Mouse (Mus musculus): ENCODE measurements at regions not wholly inside any gene's neighbourhood (a gene's known extent, or its start where the extent isn't known, plus 50 kb on each side); places are given as distances from the start of the nearest gene placed in this dataset.
A peak's percentile ranks its signal among the peaks of the same experiment; 100 is the strongest.
"Not testable (repeated sequence)": the region's sequence is repeated elsewhere in the genome, so short reads cannot be mapped to it uniquely, and the experiment has no call there.

DNA sequence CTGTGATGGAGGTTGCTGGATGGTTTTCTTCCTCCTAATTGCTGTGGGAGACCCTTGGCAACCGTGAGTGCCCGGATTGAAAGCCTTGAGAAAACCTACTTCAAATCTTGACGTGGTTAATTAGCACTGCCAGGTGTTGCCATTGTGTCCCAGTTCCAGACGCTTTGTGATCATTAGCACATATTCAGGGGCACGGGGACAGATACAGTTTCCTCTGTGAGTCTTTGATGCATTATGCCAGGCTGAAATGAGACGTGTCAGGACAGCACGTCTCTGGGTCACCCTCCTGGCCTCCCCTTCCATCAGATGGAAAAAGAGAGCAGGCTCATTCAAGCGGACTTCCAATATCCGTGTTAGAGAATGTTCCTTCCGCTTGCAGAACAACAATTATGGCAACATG, 198.2 kb downstream of the Rchy1 start:
- DNase-seq (ENCODE audit: extremely low spot score in 1 of 2, low spot score in 1 of 2), result no peak

DNA sequence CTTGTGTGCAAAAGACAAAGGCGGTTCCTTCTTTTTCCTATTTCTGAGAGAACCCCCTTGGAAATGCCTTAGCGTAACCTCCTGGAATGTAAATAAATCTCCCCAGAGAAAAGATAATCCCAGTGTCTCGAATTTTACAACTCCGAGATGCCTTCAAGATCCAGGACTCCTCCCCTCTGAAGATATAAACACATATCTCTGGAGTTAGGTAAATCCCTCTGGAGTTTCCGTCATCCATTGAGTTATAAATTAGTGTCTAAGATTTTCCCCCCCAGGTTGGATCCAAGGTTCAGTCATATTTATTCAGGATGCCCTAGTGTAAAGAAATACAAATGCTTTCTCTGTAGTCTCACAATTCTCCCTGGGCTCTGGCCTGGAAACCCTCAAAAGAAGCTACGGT, 200.3 kb downstream of the Rchy1 start:
- no peak for DNase-seq (ENCODE audit: extremely low spot score in 1 of 2, low spot score in 1 of 2)

DNA sequence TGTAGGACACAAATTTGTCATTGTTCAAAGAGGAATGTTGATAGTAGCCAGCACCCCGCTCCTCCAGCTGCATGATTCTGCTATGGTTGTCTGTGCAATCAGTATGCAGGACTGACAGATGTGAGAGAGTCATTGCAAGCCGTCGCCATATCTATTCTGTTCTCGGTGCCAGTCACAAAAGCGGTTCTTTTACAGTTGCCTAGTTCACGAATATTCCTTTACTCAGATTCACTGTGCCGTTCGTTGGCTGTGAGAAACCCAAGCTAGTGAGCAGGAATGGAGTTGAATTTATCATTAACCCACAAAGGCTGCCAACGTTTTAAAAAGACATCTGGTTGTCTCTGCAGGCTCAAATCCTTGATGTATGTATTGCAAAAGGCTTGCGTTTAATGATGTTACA, 206.9 kb downstream of the Rchy1 start:
- peak in 1 of 2 experiments; percentile 33 for DNase-seq (ENCODE audit: extremely low spot score in 1 of 2, low spot score in 1 of 2)

DNA sequence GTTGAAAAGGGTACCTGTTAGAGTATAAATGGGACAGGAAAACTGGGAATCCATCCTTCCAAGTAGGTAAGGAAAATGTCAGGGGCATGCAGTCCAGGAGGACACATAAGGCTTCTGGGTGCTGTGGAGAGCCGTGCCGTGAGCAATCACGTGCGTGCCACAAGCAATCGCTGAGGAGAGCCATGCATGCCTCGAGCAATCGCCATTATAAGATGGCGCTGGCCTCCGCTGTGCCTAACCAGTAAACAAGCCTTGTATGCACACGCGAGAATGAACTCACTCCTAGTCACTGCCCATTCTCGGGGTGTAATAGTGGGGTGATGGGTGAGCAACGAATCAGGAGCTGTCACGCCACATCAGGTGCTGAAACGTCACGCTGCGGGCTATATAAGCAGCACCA, 210.0 kb downstream of the Rchy1 start:
- not testable (repeated sequence) for DNase-seq (ENCODE audit: extremely low spot score in 1 of 2, low spot score in 1 of 2)

DNA sequence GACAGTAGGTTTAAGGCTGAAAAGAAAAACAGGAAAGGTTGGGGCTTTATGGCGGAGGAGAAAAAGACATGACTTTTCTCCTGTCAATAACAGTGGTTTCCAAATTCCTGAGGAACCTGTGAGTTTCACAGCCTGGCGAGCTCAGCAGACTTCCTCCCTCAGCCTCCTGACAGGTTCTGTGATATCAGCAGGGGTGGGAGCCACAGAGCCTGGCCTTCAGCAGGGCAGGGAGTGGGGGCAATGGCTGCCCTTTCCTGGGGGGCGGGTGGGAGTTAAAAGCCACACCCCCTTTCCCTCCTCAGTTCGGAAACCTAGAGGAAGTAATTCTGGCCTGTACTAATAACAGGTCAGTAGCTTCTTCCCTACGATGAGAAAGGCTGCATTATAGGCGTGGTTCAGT, 211.7 kb downstream of the Rchy1 start:
- DNase-seq (ENCODE audit: extremely low spot score in 1 of 2, low spot score in 1 of 2), result no peak

DNA sequence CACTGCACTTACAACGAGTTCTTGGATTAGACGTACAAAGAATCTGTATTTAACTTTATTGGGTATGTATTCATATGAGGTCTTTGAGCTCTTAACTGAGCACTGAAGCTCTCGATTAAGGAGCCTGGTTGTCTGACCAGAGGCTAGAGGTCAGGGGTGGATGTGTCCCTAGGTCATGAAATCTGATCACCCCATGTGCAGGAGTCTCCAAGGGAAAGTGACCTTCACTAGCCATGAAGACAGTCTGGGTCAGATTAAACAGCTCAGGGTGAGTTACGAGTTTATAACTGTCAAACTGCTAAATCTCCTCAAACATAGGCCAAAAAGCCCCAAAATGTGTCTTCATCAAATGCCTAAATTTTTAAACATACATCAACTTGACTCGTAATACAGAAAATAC, 216.8 kb downstream of the Rchy1 start:
- no peak for DNase-seq (ENCODE audit: extremely low spot score in 1 of 2, low spot score in 1 of 2)

DNA sequence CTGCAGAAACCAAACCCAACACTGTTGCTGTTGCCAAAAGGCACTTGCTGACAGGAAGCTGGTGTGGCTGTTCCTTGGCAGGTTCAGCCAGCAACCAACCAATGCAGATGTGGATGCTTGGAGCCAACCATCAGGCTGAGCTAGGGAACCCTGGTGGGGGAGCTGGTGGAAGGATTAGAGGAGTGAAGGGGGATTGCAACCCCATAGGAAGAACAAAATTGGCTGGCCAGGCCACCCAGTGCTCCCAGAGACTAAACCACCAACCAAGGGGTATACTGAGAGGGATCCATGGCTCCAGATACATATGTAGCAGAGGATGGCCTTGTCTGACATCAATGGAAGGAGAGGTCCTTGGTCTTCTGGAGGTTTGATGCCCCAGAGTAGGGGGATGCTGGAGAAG, 218.5 kb downstream of the Rchy1 start:
- no peak for DNase-seq (ENCODE audit: extremely low spot score in 1 of 2, low spot score in 1 of 2)

DNA sequence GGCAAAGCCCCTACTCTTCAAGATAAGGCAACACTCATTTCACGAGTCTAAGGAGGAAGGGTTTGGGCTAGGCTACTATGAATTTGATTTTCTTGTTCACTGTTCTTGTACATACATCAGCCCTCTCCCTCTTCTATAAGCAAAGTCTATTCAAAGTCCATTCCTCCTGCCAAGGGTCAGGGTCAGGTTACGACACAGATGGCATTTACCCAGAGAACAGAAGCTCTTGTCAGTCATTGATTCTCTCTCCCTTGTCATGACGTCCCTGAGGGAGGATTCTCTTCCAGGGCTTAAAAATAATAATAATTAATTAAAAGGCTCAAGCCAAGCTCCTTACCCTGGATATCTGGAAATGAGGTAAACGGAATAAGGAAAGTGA, 222.7 kb downstream of the Rchy1 start:
- DNase-seq (ENCODE audit: extremely low spot score in 1 of 2, low spot score in 1 of 2), result no peak

DNA sequence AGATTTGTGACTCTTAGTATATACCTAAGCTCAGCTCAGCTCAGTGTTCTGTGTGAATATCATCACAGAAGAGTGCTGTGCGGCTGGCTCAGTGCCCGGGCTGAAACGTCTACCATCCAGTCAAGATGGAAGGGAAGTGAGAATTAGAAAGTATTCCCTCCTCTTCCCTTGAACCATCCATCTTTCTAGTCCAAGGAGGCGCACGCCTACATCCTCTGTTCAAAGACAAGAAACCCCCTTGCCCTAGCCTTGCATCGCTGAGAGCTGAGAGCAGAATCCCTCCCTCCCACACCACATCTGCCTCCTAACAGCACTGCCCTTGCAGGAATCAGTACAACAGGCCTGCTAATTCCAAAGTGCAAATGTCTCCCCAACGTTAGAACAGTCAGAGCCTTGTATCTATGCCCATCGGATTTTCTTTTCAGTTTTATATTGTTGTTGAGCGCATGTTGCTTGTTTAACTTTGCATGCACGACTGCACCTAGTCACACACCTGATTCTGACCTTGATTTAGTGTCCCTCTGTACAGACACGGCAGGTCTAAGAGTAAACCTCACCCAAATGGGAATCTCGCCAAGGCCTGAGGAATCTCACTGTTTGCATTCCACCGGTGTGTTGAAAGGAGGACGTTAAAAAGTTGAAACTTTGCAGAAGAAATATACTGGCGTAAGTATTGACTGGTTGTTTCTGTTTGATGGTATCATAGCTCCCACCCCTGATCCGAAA, 222.2 kb downstream of the Parm1 start:
- peak; percentile 21 to 73 for DNase-seq (ENCODE audit: extremely low spot score in 1 of 2, low spot score in 1 of 2)

DNA sequence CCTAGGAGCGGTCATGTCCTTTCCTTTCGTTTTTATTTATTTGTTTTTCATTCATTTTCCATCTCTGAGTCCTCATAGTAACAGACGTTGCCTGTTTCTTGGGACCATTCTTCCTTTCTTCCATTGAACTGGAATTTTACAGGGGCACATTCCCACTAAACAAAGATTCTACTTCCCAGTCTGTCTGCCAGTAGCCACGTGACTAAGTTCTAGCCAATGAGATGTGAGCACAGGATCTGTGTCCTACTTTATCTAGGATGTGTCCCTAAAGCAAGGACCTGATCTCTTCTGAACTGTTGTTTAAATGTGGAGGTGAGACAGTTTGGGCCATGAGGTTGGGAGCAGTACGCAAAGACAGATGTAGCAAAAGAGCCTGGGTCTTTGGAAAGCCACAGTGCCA, 214.6 kb downstream of the Parm1 start:
- no peak for DNase-seq (ENCODE audit: extremely low spot score in 1 of 2, low spot score in 1 of 2)

DNA sequence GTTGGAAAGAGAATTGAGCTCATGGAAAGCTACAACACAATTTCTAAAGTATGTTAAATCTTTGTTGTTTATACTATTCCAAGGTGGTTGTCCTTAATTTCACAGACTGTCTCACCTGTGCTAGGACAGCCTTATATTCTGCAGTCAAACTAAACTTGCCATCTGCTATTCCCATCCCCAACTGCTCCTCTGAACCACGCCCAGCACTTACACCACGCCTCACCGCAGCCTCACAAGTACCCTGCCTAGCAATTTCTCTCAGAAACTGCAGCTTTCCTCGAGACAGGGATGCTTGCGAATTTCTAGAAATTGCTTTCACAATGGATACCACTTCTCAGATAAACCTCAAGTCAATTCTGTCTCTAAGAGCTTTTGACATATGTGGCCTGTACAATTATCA, 213.7 kb downstream of the Parm1 start:
- no peak for DNase-seq (ENCODE audit: extremely low spot score in 1 of 2, low spot score in 1 of 2)

DNA sequence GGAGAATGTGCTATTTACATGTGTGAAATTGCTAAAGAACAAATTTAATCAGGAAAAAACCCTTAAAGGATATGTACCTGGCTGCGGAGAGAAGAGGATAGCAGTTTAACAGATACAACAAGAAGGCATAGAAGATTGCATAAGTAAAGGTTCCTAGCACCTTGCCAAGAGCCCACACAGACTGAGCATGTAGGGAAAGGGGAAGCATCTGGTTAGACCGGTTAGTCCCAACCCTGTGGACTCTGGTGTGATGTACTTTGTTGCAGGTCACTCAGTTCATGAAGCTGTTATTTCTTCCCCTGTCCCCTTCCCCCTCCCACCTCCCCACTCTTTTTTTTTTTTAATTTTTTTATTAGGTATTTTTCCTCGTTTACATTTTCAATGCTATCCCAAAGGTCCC, 212.5 kb downstream of the Parm1 start:
- DNase-seq (ENCODE audit: extremely low spot score in 1 of 2, low spot score in 1 of 2), result no peak

DNA sequence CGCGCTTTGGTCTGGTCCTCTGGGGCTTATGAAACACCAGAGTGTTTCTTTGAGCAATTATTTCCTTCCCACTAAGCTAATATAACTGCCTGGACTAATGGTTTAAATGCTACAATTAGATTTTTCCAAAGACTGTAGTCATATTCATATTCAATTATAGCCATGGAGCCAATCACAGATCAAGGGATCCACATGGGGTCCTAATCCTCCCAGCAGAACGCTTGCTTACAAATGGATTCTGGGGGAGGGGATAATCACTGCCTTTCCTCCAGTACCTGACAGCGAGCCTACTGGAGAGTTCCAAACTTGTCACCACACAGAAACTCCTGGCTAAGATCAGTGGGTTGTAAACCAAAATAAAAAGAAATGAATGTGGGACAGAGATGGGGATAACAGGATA, 212.0 kb downstream of the Parm1 start:
- no peak for DNase-seq (ENCODE audit: extremely low spot score in 1 of 2, low spot score in 1 of 2)

DNA sequence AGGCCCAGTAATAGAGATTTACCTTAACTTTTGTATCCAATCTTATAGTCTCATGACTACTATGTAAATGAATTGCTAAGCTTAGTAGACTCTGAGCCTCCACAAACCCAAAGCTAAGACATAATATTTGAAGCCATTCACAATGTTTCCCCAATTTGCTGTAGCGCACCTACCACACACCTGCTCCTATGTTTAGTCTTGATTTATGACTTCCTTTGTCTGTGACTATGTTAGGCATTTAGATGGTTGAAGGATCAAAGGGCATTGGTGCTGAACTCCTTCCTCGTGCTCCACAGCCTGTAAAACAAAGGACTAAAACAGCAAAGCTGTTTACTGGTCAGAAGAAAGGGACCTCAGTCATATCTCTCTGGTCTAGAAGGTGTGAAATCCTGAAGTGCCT, 210.0 kb downstream of the Parm1 start:
- DNase-seq (ENCODE audit: extremely low spot score in 1 of 2, low spot score in 1 of 2), result no peak

DNA sequence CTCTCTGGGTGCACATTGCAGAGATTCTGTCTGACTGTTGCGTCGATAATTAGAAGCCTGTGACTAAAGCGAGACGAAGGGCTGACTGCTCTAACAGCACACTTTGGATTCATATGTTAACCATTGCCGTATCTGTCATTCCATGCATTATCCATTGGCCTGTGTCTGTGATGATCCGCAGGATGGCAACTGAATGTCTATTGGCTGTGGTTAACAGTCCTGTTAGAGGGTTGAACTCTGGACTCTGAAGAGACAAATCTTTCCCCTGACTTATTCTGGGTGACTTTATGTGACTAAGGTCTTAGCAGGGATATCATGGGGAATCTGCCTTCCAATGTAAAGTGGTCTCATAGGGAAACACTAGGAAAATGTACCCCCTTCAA, 208.7 kb downstream of the Parm1 start:
- DNase-seq (ENCODE audit: extremely low spot score in 1 of 2, low spot score in 1 of 2), result no peak

DNA sequence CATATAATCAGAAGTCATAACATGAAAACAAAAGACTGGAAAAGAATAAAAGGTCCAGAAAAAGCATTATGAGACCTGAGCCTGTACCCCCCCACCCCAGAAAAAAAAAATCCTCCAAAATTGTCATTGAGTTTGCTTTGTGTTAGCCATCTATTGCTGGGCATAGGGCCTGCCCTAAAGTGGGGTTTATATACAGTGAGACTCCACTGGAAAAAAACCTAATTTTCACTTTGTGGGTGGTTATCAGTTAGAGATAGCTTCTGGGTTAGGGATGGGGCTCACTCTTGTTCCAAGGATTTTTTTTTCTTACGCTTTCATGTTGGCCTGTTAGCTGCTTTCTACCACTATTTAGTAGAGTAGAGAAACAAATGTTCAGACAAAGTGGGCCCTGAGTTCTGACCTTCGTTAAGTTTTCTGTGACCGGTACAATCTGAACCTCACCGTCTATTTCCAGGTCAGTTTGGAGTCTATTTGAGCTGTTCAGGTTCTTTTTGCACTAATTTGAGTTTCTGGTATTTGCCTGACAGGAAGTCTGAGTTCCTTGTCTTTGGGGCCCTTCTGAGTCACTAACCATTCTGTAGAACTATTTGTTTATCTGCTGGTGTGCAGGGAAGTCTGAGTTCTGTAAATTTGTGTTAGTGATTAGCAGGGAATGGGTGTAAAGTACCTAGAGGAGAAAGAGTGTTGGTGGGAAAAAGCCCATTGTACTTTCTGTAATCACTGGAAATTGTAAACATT, 208.1 kb downstream of the Parm1 start:
- no peak for DNase-seq (ENCODE audit: extremely low spot score in 1 of 2, low spot score in 1 of 2)

DNA sequence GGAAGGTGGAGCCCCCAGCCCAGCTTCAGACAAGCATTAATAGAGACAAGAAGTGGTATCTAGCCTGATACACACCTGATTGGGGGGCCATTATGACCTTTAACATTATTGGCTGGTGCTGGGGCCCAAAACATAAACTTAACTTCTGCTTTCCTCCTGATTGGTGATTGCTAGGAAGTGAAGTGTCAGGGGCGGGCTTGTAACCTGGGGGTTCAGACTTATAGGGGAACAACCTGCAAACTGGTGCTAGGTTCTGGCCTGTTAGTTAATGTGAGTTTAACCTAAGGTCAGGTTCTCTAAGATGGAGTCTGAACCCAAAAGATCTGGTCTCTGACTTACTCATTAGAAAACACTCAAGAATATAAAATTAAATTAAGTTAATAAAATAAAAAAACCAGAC, 207.5 kb downstream of the Parm1 start:
- no peak for DNase-seq (ENCODE audit: extremely low spot score in 1 of 2, low spot score in 1 of 2)

DNA sequence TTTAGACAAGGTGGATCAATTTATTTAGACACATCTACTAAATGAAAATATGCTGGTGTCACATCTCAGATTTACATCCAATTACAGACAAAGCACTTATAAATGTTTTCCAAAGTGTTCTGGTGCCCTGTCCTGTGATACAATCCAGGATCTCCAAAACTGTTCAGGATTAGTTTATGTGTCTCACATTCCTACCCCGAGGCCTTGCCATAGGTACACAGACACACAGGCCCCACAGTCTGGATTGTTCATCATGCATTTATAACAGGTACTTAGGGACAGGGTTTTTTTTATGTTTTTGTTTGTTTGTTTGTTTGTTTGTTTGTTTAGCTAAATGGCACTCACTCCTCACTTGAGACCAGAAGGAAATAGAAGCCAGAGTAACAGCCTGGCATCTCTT, 206.0 kb downstream of the Parm1 start:
- DNase-seq (ENCODE audit: extremely low spot score in 1 of 2, low spot score in 1 of 2), result no peak

DNA sequence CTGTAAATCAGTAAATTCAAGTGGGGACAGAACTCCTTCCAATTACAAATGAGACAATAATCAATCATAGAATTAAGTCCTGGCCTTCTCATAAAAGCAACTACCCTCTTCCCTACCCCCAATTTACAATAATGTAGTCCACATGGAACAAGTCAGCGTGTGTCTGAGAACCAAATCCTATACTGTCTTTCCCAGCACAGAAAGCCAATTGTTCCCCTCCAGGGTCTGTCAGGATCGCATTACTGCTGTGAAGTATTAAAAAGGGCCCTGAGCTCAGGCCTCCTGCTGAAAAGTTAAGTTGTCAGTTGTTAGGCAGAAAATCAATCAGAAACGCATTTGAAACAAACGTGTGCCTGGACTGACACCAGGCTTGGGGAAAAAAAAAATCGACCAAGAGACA, 205.6 kb downstream of the Parm1 start:
- DNase-seq (ENCODE audit: extremely low spot score in 1 of 2, low spot score in 1 of 2), result no peak

DNA sequence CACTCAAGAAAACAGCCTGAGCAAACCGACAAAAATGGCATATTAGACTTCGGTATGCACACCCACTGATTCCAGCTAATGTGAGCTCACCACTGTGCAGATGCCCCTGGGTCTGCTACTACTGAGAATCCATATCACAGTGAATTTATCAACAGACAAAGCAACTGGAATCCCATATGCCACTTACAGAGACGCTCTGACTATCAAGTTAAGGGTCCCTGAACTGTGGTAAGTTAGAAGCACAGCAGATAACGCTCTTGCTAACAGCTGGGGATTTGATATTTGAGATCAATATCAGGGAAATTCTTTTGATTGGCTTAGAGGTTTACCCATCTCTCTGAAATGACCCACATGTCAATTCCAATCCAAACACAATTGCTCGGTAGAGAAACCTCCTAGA, 205.0 kb downstream of the Parm1 start:
- no peak for DNase-seq (ENCODE audit: extremely low spot score in 1 of 2, low spot score in 1 of 2)

DNA sequence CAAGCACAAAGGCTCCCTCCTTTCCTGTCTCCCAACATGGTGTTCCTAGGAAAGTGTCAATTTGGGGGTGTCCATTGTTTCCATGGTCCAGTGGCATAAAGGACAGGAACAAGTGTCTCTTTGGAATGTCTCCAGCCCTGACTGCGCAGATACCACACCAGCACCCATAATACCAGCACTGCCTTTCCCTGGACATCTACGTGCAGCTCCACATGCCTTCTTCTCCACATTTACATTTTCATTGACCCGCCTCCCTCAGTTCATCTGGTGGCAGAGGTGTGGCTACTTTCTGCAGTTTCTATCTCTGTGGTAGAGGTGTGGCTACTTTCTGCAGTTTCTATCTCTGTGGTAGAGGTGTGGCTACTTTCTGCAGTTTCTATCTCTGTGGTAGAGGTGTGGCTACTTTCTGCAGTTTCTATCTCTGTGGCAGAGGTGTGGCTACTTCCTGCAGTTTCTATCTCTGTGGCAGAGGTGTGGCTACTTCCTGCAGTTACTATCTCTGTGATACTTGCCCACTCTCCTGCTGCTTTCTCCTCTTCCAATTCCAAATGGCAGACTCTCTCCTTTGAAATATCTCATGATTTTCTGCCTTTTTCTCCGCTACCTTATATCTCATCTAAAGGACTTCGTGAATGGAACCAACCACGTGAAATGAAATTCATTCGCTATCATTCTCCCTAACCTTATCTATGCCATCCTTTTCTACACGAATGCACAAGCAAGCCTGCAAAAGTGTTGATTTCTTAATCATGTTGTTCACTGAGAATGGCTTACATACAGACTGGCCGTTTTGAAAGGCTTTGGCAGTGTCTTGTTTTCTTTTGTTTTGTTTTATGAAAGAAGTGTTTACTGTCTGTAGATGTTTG, 204.0 kb downstream of the Parm1 start:
- DNase-seq (ENCODE audit: extremely low spot score in 1 of 2, low spot score in 1 of 2), result no peak

DNA sequence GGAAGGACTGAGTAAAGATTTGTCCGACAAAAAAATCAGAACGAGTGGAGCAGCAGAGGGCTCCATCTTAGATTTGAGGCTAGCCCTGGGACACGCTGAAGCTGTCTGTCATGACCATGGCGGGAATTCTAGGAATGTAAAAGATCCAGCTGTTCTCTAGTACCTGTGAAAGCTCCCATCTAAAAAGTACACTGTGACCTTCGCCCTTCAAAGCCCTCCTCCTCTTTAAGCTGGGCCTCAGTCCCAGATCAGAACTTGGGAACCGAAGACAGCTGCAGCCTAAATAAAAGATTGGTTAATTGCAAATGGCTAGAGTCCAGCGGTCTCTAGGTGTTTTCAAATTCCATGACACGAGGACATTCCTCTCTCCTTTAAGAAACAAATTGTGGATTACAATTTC, 195.6 kb downstream of the Parm1 start:
- DNase-seq (ENCODE audit: extremely low spot score in 1 of 2, low spot score in 1 of 2), result no peak

Data from frontal cortex, adult 2 months (tissue).